Mouse (Mus musculus) midbrain, embryonic 10.5 days (tissue): ENCODE measurements around the gene Six5. TPM values are rescaled to one million over a fixed set of nuclear protein-coding genes. Genes with fewer than 3 reads are reported as not detected.

Experiments used
- DNase-seq: peaks from one replicate; pipeline ENCODE4 v3.0.0-alpha.2; 2017; ENCODE audit warnings: low spot score
- H3K27ac ChIP-seq: fragments of 300-500 bp; sonication (generic); replicated peaks from 2 replicates; pipeline ENCODE4 v1.5.1; 2016; ENCODE audit warnings: mild to moderate bottlenecking
- H3K27me3 ChIP-seq: fragments of 300-500 bp; sonication (generic); 2 replicates; pipeline ENCODE4 v1.6.1; 2016; ENCODE audit warnings: low read depth, mild to moderate bottlenecking; ENCODE audit not compliant: poor library complexity, severe bottlenecking
- H3K36me3 ChIP-seq: fragments of 300-500 bp; sonication (generic); 2 replicates; pipeline ENCODE4 v1.6.1; 2016; ENCODE audit warnings: mild to moderate bottlenecking, moderate library complexity
- H3K4me1 ChIP-seq: fragments of 300-500 bp; sonication (generic); 2 replicates; pipeline ENCODE4 v1.6.1; 2016
- H3K4me3 ChIP-seq: fragments of 300-500 bp; sonication (generic); 2 replicates; pipeline ENCODE4 v1.5.1; 2016; ENCODE audit warnings: mild to moderate bottlenecking, moderate library complexity
- H3K9me3 ChIP-seq: fragments of 300-500 bp; sonication (generic); replicated peaks from 2 replicates; pipeline ENCODE4 v1.6.1; 2016; ENCODE audit warnings: mild to moderate bottlenecking
- WGBS: fragments of 180-500 bp; shearing (Covaris S2); methylation state at CpG from one replicate; pipeline ENCODE4 v1.1.7; 2016; 5-methylcytosine and 5-hydroxymethylcytosine counted together
- microRNA-seq: library from miRNA; unstranded; fragments of <30 nt; microRNA quantifications from one replicate; pipeline ENCODE4, GENCODE M21; 2017
- polyA plus RNA-seq: library from polyadenylated mRNA; unstranded; fragments of >200 nt; fragmentation: Nextera tagmentation; extraction: Ambion mirVana; gene quantifications from 2 replicates; pipeline ENCODE4 v1.2.1, GENCODE M21; 2016

Six5 gene
- polyA plus RNA-seq, 1 experiment from 2014 or later = 7.2 TPM

DNA sequence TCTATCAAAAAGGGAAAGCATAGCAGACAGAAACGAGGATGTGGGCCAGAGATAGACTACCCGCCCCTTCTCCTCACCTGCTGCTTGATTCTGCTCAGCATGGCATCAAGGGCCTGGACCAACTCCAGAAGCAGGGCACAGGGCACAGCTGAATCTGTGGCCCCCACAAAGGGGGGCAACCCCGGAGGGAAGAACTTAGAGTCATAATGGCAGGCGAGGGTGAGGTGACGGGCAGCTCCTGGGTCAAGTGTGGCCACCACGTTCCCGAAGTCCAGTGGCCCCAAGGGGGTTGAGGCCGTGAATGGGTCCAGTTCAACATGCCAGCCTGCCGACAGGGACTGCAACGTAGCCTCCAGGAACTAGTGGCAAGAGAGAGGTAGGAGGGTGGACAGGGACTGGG, 52.4 kb downstream of the Six5 start:
- 88% methylated on average over 10 of the region's 10 CpGs for WGBS
- H3K27ac ChIP-seq = no peak overlapping the region
- no peak for DNase-seq
- H3K4me3 ChIP-seq = no peak overlapping the region
- H3K9me3 ChIP-seq = no peaks in the 10 kb centered on the region
- peaks cover 33% of the 10 kb centered on the region for H3K4me1 ChIP-seq
- peaks cover 39% of the 10 kb centered on the region for H3K36me3 ChIP-seq
- H3K27me3 ChIP-seq = no peaks in the 10 kb centered on the region

DNA sequence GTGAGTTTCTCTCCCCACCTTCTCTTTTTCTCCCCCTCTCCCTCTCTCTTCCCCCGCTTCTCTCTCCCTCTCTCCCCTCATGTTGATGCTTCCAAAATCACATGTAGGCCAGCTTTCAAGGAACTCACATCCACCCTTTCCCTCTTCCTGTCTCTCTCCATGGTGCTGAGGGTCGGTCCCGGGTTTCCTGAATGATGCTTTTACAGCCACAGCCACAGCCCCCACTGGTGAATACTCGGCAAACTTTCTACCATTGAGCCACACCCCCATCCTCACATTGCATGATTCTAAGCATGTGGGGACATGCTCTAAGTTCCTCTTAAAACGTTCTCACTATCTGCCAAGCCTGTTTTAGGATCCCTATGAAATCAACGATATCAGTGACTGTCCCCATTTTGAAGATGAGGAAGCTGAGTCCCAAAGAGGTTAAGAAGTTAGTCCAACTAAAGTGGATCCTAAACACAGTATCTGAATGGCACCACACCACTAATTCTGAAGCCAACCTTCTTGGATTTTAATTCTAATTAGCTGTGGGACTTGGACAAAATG, 53.2 kb downstream of the Six5 start:
- 63% methylated on average over 6 of the region's 6 CpGs for WGBS
- H3K9me3 ChIP-seq = no peaks in the 10 kb centered on the region
- H3K4me1 ChIP-seq = peaks cover 33% of the 10 kb centered on the region
- H3K4me3 ChIP-seq = peak overlapping the region; percentile 87
- H3K27me3 ChIP-seq = no peaks in the 10 kb centered on the region
- no peak for DNase-seq
- no peak overlapping the region for H3K27ac ChIP-seq
- H3K36me3 ChIP-seq = peaks cover 39% of the 10 kb centered on the region

Small RNAs within 50 kb of the gene (microRNA-seq; reads per million reads assigned to microRNA genes)
- 1.8 reads per million for gene Mir3100

Other genes starting within 250 kb of the Six5 start
- 1.6 and 1.7 TPM in 2 replicates for gene Pglyrp1, start 223.3 kb upstream of the Six5 start, polyA plus RNA-seq
- gene Ccdc61, start 184.2 kb upstream of the Six5 start, polyA plus RNA-seq = 38.5 and 38.7 TPM in 2 replicates
- 3.9 and 6.2 TPM in 2 replicates for gene Nova2, start 168.7 kb upstream of the Six5 start, polyA plus RNA-seq
- 0.07 and 0.16 TPM in 2 replicates for gene Nanos2, start 107.2 kb upstream of the Six5 start, polyA plus RNA-seq
- gene Mypop, start 103.3 kb upstream of the Six5 start, polyA plus RNA-seq = 4.0 and 4.1 TPM in 2 replicates
- 21.4 and 23.5 TPM in 2 replicates for gene Irf2bp1, start 90.5 kb upstream of the Six5 start, polyA plus RNA-seq
- gene Foxa3, start 71.1 kb upstream of the Six5 start, polyA plus RNA-seq = 0.09 TPM in 1 of 2 replicates, not detected in the other
- 40.3 and 45.7 TPM in 2 replicates for gene Sympk, start 70.2 kb upstream of the Six5 start, polyA plus RNA-seq
- gene Rsph6a, start 39.9 kb upstream of the Six5 start, polyA plus RNA-seq = not detected in 2 replicates
- gene Dmwd, start 18.4 kb upstream of the Six5 start, polyA plus RNA-seq = 17.3 and 18.0 TPM in 2 replicates
- gene Dmpk, start 10.7 kb upstream of the Six5 start, polyA plus RNA-seq = 8.2 and 8.8 TPM in 2 replicates
- gene Gm4969, start 23.8 kb downstream of the Six5 start, polyA plus RNA-seq = 1.1 TPM in 2 replicates
- gene Fbxo46, start 25.3 kb downstream of the Six5 start, polyA plus RNA-seq = 17.6 and 19.4 TPM in 2 replicates
- gene Qpctl, start 54.7 kb downstream of the Six5 start, polyA plus RNA-seq = 17.0 and 21.2 TPM in 2 replicates
- gene Snrpd2, start 55.1 kb downstream of the Six5 start, polyA plus RNA-seq = 168 and 180 TPM in 2 replicates
- 0.60 and 1.5 TPM in 2 replicates for gene Gipr, start 71.5 kb downstream of the Six5 start, polyA plus RNA-seq
- gene Eml2, start 81.8 kb downstream of the Six5 start, polyA plus RNA-seq = 4.3 and 4.8 TPM in 2 replicates
- 2.4 and 2.6 TPM in 2 replicates for gene Gpr4, start 117.9 kb downstream of the Six5 start, polyA plus RNA-seq
- gene Opa3, start 133.7 kb downstream of the Six5 start, polyA plus RNA-seq = 51.0 and 51.9 TPM in 2 replicates
- 49.3 and 52.7 TPM in 2 replicates for gene Vasp, start 177.2 kb downstream of the Six5 start, polyA plus RNA-seq
- gene Ppm1n, start 185.5 kb downstream of the Six5 start, polyA plus RNA-seq = 0.36 and 0.39 TPM in 2 replicates
- 41.9 and 48.6 TPM in 2 replicates for gene Rtn2, start 188.0 kb downstream of the Six5 start, polyA plus RNA-seq
- 0.02 TPM in 1 of 2 replicates, not detected in the other for gene Fosb, start 215.5 kb downstream of the Six5 start, polyA plus RNA-seq